Mouse (Mus musculus) embryo, embryonic 11.5 days (tissue): ENCODE measurements around the gene Olfr881.

Experiments used
- DNase-seq: peaks from one replicate; pipeline ENCODE4 v3.0.0-alpha.2; 2012; ENCODE audit warnings: low read depth, low spot score

Gene Olfr881

DNA sequence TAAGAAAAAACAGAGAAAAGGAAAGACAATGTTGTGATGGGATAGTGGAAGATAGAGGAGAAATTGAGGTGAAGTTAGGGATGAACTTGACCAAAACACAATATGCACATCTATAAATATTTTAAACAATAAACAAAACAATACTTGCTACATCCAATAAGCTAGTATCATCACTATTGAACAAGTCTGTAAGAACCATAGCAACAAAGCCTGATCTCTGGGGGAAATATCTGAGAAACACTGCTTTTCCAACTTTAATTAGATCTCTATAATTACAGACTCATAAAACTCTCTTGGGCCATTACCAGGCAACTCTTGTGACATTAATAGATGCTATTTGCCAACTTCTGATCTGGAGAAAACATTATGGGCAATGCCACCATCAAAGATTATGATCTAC is at the start of gene Olfr881:
Gene Olfr881, plus strand, starts transcription at position 301 of the 400 bp plus-strand sequence.
- no peak for DNase-seq

DNA sequence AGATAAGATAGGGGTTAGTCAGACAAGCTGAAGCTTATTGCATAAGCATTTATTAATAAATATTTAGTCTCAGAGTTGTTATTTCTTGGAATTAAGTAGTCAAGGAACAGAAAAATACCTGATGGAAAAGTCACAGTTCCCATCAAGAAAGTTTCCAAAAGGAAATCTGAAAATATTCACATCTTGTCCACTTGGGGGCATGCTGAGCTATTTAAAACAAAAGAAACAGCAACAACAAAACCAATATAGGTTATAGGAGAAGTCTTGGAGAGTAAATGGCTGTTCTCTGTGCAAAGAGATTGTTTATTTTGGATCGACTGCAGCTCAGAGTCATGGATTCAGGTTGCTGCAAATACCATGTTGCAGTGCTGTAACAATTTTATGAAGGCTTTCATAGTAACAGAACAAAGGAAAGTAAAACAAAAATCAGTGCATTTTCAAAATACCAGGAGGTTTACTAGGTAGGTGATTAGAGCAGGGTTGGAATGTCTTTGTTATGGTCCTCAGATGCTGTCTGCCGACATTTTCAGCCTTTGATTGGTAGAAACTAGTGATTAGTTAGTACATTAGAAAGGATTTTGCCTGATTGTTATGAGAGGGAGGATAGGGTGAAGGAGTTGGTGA is 7.1 kb downstream of the Olfr881 start:
- DNase-seq: peak; percentile 9

DNA sequence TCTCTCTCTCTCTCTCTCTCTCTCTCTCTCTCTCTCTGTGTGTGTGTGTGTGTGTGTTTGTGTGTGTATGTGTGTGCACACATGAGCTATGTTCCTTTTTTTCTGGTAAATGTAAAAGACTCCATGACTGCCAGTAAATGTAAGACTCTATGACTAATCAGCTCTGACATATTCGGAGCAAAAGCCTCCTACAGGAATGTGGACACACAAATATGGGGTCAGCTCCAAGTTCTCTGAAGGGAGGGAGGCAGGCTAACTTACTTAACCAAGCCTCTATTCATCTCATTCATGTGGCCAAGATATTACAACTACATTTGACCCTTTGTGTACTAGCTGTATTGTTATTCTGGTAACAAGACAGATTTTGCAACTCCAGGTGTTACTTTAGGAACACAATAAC is 8.4 kb downstream of the Olfr881 start:
- no peak for DNase-seq

DNA sequence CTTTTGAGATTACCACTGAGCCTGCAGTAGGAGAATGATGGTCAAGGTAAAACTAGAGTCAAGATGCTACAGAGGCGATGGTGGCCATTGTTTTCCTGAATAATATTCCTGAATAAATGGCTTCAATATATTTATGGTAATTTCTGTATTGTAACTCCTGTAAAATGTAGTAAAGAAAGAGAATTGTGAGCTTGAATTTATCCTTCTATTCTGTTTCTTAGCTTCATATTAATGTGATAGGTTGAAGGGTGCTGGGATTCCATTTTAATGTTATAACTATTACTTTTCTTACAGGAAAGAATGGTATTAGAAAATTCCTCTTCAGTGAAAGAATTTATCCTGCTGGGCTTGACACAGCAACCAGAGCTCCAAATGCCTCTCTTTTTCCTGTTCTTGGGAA is 33.9 kb downstream of the Olfr881 start, which contains the start of gene Olfr883:
Gene Olfr883, plus strand, starts transcription at position 301 of the 400 bp plus-strand sequence.
- DNase-seq: no peak
